Mouse (Mus musculus): ENCODE data around the gene Olfr1511. TPM values are rescaled to one million over a fixed set of nuclear protein-coding genes. Genes with fewer than 3 reads are reported as not detected.

The Olfr1511 gene
- polyA plus RNA-seq, 1 experiment from 2014 or later, result not detected

Other genes with a start within 250 kb of the Olfr1511 start
- gene Supt16, start 200.0 kb downstream of the Olfr1511 start, polyA plus RNA-seq (2015; fragmentation: Nextera tagmentation; extraction: Ambion mirVana), result 28.0 and 29.8 TPM in 2 replicates
- gene Chd8, start 139.6 kb downstream of the Olfr1511 start, polyA plus RNA-seq (2015; fragmentation: Nextera tagmentation; extraction: Ambion mirVana), result 17.6 and 18.7 TPM in 2 replicates
- gene Tox4, start 118.2 kb downstream of the Olfr1511 start, polyA plus RNA-seq (2015; fragmentation: Nextera tagmentation; extraction: Ambion mirVana), result 32.6 and 40.4 TPM in 2 replicates
- gene Rab2b, start 117.8 kb downstream of the Olfr1511 start, polyA plus RNA-seq (2015; fragmentation: Nextera tagmentation; extraction: Ambion mirVana), result 13.9 and 16.7 TPM in 2 replicates
- 27.9 and 28.2 TPM in 2 replicates for gene Mettl3, start 92.3 kb downstream of the Olfr1511 start, polyA plus RNA-seq (2015; fragmentation: Nextera tagmentation; extraction: Ambion mirVana)
- gene Sall2, start 68.6 kb downstream of the Olfr1511 start, polyA plus RNA-seq (2015; fragmentation: Nextera tagmentation; extraction: Ambion mirVana), result 7.3 and 8.3 TPM in 2 replicates
- gene Olfr1513, start 41.0 kb downstream of the Olfr1511 start, polyA plus RNA-seq (2015; fragmentation: Nextera tagmentation; extraction: Ambion mirVana), result not detected in 2 replicates
- gene Olfr1512, start 18.2 kb downstream of the Olfr1511 start, polyA plus RNA-seq (2015; fragmentation: Nextera tagmentation; extraction: Ambion mirVana), result not detected in 2 replicates
- gene Olfr1510, start 17.0 kb upstream of the Olfr1511 start, polyA plus RNA-seq (2015; fragmentation: Nextera tagmentation; extraction: Ambion mirVana), result not detected in 2 replicates
- not detected in 2 replicates for gene Olfr1509, start 45.6 kb upstream of the Olfr1511 start, polyA plus RNA-seq (2015; fragmentation: Nextera tagmentation; extraction: Ambion mirVana)
- gene Olfr1508, start 70.1 kb upstream of the Olfr1511 start, polyA plus RNA-seq (2015; fragmentation: Nextera tagmentation; extraction: Ambion mirVana), result not detected in 2 replicates
- not detected in 2 replicates for gene Olfr1507, start 98.4 kb upstream of the Olfr1511 start, polyA plus RNA-seq (2015; fragmentation: Nextera tagmentation; extraction: Ambion mirVana)

All from heart, embryonic 13.5 days (tissue).